Mouse (Mus musculus): ENCODE measurements around the gene Ociad2. TPM values are rescaled to one million over a fixed set of nuclear protein-coding genes. Genes with fewer than 3 reads are reported as not detected.
A peak's percentile ranks its signal among the peaks of the same experiment; 100 is the strongest.

Gene Ociad2
- polyA plus RNA-seq, 1 experiment from 2014 or later, result 18.3 TPM

DNA sequence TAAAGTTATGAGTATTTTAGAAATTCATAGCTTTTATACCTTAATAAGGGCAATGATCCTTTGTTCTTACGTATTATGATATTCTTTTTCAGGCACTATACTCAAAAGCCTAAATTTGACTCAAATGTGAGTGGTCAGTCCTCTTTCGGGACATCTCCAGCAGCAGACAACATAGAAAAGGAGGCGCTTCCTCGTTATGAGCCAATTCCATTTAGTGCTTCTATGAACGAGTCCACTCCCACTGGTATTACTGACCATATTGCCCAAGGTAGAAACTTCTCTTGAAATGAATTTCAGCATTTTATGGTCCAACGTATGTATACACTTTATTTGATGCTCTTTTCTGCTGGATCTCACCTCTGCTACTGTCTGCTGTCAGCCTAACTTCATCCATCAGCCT is 34.3 kb downstream of the Ociad2 start:
- Histone ChIP-seq H3K9ac (replicated peaks; ENCODE audit: low read length) (no peak overlapping the region), H3K27ac (replicated peaks; ENCODE audit: low read depth, low read length) (no peak overlapping the region), H3K36me3 (ENCODE audit: control insufficient read depth, insufficient read depth, low read length) (peaks cover 88% of the 10 kb centered on the region), H3K27me3 (ENCODE audit: control insufficient read depth, insufficient read depth, low read length) (no peaks in the 10 kb centered on the region), H3K4me3 (replicated peaks; ENCODE audit: low read depth, low read length) (no peak overlapping the region), H3K4me2 (ENCODE audit: low read length) (no peak overlapping the region), H3K4me1 (ENCODE audit: control insufficient read depth, insufficient read depth, low read length) (no peaks in the 10 kb centered on the region), H3K9me3 (ENCODE audit: control insufficient read depth, low read length) (no peaks in the 10 kb centered on the region)
- 97% methylated on average over 6 of the region's 6 CpGs for WGBS
- ATAC-seq (ENCODE audit: low FRiP score, low TSS enrichment) (no peak), DNase-seq (no peak)

DNA sequence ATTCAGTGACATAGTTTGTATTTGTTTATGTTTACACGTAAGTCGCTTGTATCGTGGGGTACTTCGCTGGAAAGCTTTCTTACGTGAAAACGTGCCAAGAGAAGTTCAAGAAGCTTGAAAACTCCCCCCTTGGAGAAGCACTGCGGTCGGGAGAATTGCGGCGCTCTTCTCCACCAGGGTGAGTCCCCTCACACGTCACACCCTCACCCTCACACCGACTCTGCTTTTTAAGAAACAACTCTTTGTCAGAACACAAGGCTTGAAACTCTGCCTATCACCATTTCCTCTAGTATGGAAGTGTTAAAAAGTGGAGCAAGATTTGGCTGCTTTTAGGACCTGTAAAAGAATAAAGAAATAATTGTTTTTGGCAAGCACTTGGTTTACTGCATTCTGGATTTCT is 36.3 kb downstream of the Ociad2 start:
- peaks cover 84% of the 10 kb centered on the region for H3K36me3 ChIP-seq (ENCODE audit: control insufficient read depth, insufficient read depth, low read length)
- 91% methylated on average over 12 of the region's 12 CpGs for WGBS
- DNase-seq, result no peak

DNA sequence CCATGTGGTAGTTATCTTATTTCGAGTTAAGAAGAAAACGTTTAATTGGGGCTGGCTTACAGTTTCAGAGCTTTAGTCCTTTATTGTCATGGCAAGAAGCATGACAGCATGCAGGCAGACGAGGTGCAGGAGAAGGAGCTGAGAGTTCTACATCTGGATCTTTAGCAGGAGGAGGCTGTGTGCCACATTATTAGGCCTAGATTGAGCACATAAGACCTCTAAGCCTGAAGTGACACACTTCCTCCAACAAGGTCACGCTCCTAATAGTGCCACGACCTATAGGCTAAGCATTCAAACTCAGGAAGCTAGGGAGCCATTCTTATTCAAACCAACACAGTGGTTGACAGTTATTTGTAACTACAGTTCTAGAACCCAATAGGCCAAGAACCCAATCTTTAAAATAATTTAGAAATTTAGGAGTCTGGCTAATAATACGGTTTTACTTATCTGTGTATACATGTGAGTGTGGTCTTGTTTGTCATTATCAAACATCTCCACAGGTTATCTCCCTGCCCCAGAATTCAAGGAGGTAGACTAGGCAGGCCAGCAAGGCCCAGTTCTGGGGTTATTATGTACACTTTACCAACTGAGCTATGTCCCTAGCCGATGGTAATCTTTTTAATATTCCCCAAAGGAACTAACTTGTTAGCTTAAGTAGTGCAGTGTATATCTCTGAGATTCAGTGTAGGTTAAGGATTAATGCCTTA is 39.1 kb downstream of the Ociad2 start:
- H3K27me3 ChIP-seq (ENCODE audit: control insufficient read depth, insufficient read depth, low read length), result no peaks in the 10 kb centered on the region
- H3K4me3 ChIP-seq (replicated peaks; ENCODE audit: low read depth, low read length), result no peak overlapping the region
- peaks cover 72% of the 10 kb centered on the region for H3K36me3 ChIP-seq (ENCODE audit: control insufficient read depth, insufficient read depth, low read length)
- ATAC-seq (ENCODE audit: low FRiP score, low TSS enrichment) (no peak), DNase-seq (no peak)
- no peak overlapping the region for H3K4me2 ChIP-seq (ENCODE audit: low read length)
- no peak overlapping the region for H3K27ac ChIP-seq (replicated peaks; ENCODE audit: low read depth, low read length)
- H3K4me1 ChIP-seq (ENCODE audit: control insufficient read depth, insufficient read depth, low read length), result no peaks in the 10 kb centered on the region
- 94% methylated on average over 7 of the region's 7 CpGs for WGBS
- no peaks in the 10 kb centered on the region for H3K9me3 ChIP-seq (ENCODE audit: control insufficient read depth, low read length)
- no peak overlapping the region for H3K9ac ChIP-seq (replicated peaks; ENCODE audit: low read length)

More for the DNA sequence above, 36.3 kb downstream of the Ociad2 start:
- H3K4me2 ChIP-seq (ENCODE audit: low read length), result no peak overlapping the region
- H3K9me3 ChIP-seq (ENCODE audit: control insufficient read depth, low read length), result no peaks in the 10 kb centered on the region
- ATAC-seq (ENCODE audit: low FRiP score, low TSS enrichment), result no peak
- no peaks in the 10 kb centered on the region for H3K4me1 ChIP-seq (ENCODE audit: control insufficient read depth, insufficient read depth, low read length)
- H3K9ac ChIP-seq (replicated peaks; ENCODE audit: low read length), result no peak overlapping the region
- H3K27me3 ChIP-seq (ENCODE audit: control insufficient read depth, insufficient read depth, low read length), result no peaks in the 10 kb centered on the region
- no peak overlapping the region for H3K27ac ChIP-seq (replicated peaks; ENCODE audit: low read depth, low read length)
- no peak overlapping the region for H3K4me3 ChIP-seq (replicated peaks; ENCODE audit: low read depth, low read length)

DNA sequence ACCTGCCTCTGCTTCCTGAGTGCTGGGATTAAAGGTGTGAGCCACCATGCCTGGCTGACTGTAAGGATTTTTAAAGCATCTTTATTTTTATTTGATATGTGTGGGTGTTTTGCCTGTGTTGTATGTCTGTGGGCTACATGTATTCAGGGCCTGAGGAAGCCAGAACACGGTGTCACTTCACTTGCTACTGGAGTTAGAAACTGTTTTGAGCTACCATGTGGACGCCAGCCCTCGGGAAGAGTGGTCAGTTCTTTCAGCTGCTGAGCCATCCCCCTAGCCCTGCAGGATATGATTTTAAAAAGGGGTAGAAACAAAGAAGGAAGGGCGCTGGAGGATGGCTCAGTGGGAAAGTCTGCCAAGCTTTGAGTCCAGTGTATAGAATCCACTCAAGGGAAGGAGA is 44.9 kb downstream of the Ociad2 start:
- Histone ChIP-seq H3K4me1 (ENCODE audit: control insufficient read depth, insufficient read depth, low read length) (0 out of 2 replicates have a peak, but pooled peaks cover 3% of the 10 kb centered on the region), H3K4me3 (replicated peaks; ENCODE audit: low read depth, low read length) (no peak overlapping the region), H3K9ac (replicated peaks; ENCODE audit: low read length) (no peak overlapping the region), H3K9me3 (ENCODE audit: control insufficient read depth, low read length) (no peaks in the 10 kb centered on the region), H3K4me2 (ENCODE audit: low read length) (no peak overlapping the region), H3K27ac (replicated peaks; ENCODE audit: low read depth, low read length) (no peak overlapping the region), H3K36me3 (ENCODE audit: control insufficient read depth, insufficient read depth, low read length) (peaks cover 36% of the 10 kb centered on the region), H3K27me3 (ENCODE audit: control insufficient read depth, insufficient read depth, low read length) (no peaks in the 10 kb centered on the region)
- ATAC-seq (ENCODE audit: low FRiP score, low TSS enrichment), result no peak
- WGBS, result 84% methylated on average over 4 of the region's 4 CpGs
- no peak for DNase-seq

DNA sequence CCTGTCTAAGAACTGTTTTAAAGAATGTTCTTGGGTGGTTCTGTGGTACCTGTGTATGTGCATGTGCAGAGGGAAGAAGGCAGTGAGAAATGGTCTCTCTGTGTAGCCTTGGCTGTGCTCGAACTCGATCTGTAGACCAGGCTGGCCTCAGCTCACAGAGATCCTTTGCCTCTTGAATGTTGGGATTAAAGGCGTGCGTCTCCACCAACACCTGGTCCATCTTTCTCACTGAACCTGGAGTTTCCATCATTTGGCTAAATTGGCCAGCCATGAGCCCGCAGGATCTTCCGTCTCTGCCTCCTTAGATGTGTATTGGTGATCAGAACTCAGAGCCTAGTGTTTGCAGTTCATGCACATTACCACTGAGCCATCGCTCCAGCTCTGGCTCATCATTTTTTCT is 45.8 kb downstream of the Ociad2 start:
- Histone ChIP-seq H3K9ac (replicated peaks; ENCODE audit: low read length) (no peak overlapping the region), H3K4me1 (ENCODE audit: control insufficient read depth, insufficient read depth, low read length) (0 out of 2 replicates have a peak, but pooled peaks cover 3% of the 10 kb centered on the region), H3K27me3 (ENCODE audit: control insufficient read depth, insufficient read depth, low read length) (no peaks in the 10 kb centered on the region), H3K27ac (replicated peaks; ENCODE audit: low read depth, low read length) (no peak overlapping the region), H3K9me3 (ENCODE audit: control insufficient read depth, low read length) (no peaks in the 10 kb centered on the region), H3K36me3 (ENCODE audit: control insufficient read depth, insufficient read depth, low read length) (peaks cover 27% of the 10 kb centered on the region), H3K4me3 (replicated peaks; ENCODE audit: low read depth, low read length) (no peak overlapping the region), H3K4me2 (ENCODE audit: low read length) (no peak overlapping the region)
- 100% methylated on average over 7 of the region's 7 CpGs for WGBS
- DNase-seq (no peak), ATAC-seq (ENCODE audit: low FRiP score, low TSS enrichment) (no peak)

DNA sequence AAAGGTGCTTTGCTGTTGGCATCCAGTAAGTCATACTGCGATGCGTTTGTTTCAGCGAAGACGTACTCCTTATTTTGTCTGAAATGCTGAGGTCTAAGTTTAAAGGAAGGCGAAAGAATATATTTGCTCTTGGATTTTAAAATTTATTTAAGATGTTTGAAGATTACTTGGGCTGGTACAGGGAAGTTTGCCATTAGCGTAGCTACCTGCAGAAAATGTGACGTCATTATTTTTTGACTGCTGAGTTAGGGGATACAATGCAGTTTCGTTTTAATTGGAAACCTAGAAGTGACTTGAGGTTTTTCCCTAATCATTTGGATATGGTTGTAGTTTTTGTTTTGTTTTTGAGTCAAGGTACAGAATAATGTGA is 47.4 kb downstream of the Ociad2 start:
- Histone ChIP-seq H3K9me3 (ENCODE audit: control insufficient read depth, low read length) (no peaks in the 10 kb centered on the region), H3K4me1 (ENCODE audit: control insufficient read depth, insufficient read depth, low read length) (0 out of 2 replicates have a peak, but pooled peaks cover 3% of the 10 kb centered on the region), H3K36me3 (ENCODE audit: control insufficient read depth, insufficient read depth, low read length) (peaks cover 22% of the 10 kb centered on the region), H3K27ac (replicated peaks; ENCODE audit: low read depth, low read length) (peak overlapping the region; percentile 93; the same call in 1 of the 2 replicates), H3K9ac (replicated peaks; ENCODE audit: low read length) (peak overlapping the region; percentile 90), H3K4me2 (ENCODE audit: low read length) (peak overlapping the region; percentile 80), H3K4me3 (replicated peaks; ENCODE audit: low read depth, low read length) (peak overlapping the region; percentile 95), H3K27me3 (ENCODE audit: control insufficient read depth, insufficient read depth, low read length) (no peaks in the 10 kb centered on the region)
- 20% methylated on average over 8 of the region's 8 CpGs for WGBS
- ATAC-seq (ENCODE audit: low FRiP score, low TSS enrichment) (no peak), DNase-seq (no peak)

DNA sequence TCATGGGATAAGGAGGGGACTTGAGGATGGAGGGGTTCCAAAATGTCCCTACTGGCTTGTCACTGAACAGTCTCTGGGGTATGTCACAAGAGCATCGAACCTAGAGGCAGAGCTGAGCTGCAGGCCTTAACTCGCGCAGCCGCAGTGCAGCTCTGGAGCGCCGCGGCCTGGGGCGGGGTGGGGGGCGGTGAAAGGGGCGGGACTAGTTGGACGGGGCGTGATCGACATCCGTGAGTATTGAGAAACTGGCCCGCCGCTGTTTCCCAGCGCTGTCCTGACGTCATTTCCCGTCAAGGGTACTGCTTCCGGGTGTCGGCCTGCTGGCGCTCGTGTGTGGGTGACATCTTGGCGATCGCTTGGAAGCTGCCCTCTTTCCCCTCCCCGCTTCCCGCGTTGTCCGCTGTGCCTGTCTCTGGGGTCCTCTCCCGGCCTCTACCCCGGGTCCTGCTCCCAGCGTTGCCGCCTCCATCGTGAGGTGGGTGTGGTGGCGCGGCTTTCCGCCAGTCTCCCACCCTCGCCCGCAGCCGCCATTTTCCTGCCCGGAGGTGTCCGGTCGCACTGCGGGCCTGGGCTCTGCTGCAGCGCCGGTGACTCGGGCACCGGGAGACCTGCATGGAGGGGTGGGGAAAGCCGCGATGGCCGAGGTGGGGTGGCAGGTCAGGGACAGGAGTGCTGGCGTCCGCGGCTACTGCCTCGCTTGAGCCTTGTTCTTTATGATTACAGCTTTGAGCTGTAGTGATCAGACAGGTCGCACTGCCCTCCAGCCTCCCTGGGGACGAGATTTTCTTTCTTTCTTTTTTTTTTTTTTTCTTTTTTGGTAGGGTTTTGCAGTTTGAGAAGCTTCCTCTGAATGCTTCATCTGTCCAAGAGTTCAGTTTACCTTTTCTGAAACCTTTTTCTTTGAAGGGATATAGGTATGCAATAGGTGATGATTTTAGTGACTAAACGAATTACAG is 48.0 kb downstream of the Ociad2 start, which contains the start of gene Ociad1:
Gene Ociad1 (plus strand): TSS at position 283 of the 956 bp plus-strand sequence.
- H3K4me2 ChIP-seq (ENCODE audit: low read length), result peak within 1 kb of the TSS; percentile 80
- H3K4me3 ChIP-seq (replicated peaks; ENCODE audit: low read depth, low read length), result peak within 1 kb of the TSS; percentile 95
- H3K9me3 ChIP-seq (ENCODE audit: control insufficient read depth, low read length), result no peaks in the 10 kb centered on the region
- H3K27ac ChIP-seq (replicated peaks; ENCODE audit: low read depth, low read length), result peak within 1 kb of the TSS; percentile 93
- H3K4me1 ChIP-seq (ENCODE audit: control insufficient read depth, insufficient read depth, low read length), result 0 out of 2 replicates have a peak, but pooled peaks cover 3% of the 10 kb centered on the region
- WGBS, result under 1% methylated on average over 58 of the region's 58 CpGs
- peaks cover 18% of the 10 kb centered on the region for H3K36me3 ChIP-seq (ENCODE audit: control insufficient read depth, insufficient read depth, low read length)
- DNase-seq (peak; percentile 99), ATAC-seq (ENCODE audit: low FRiP score, low TSS enrichment) (peak; percentile 99)
- no peaks in the 10 kb centered on the region for H3K27me3 ChIP-seq (ENCODE audit: control insufficient read depth, insufficient read depth, low read length)
- H3K9ac ChIP-seq (replicated peaks; ENCODE audit: low read length), result peak within 1 kb of the TSS; percentile 90

DNA sequence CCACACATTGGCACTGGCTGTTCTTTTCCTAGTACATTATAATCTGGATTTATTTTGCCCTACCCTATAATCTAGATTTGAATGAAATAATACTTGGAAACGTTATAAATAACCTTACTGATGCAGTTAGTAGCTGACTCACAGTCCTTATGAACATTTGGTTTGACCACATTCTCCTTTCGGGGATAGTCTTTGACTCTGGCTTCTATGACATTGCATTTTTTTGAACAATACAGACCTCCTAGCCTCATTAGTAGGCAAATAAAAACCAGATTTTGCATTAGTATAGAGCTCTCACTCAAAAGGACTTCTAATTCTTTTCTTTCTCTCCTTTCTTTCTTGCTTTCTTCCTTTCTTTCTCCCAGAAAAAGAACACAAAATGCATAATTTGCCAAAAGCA is 50.9 kb downstream of the Ociad2 start:
- no peak overlapping the region for H3K4me2 ChIP-seq (ENCODE audit: low read length)
- no peak for ATAC-seq (ENCODE audit: low FRiP score, low TSS enrichment)
- no peak overlapping the region for H3K4me3 ChIP-seq (replicated peaks; ENCODE audit: low read depth, low read length)
- H3K9me3 ChIP-seq (ENCODE audit: control insufficient read depth, low read length), result no peaks in the 10 kb centered on the region
- 71% methylated on average over 2 of the region's 2 CpGs for WGBS
- H3K9ac ChIP-seq (replicated peaks; ENCODE audit: low read length), result no peak overlapping the region
- H3K4me1 ChIP-seq (ENCODE audit: control insufficient read depth, insufficient read depth, low read length), result 0 out of 2 replicates have a peak, but pooled peaks cover 3% of the 10 kb centered on the region
- H3K27ac ChIP-seq (replicated peaks; ENCODE audit: low read depth, low read length), result no peak overlapping the region
- DNase-seq, result no peak
- H3K27me3 ChIP-seq (ENCODE audit: control insufficient read depth, insufficient read depth, low read length), result no peaks in the 10 kb centered on the region
- peaks cover 2% of the 10 kb centered on the region for H3K36me3 ChIP-seq (ENCODE audit: control insufficient read depth, insufficient read depth, low read length)

Measured in midbrain, embryonic 14.5 days (tissue).